Mouse (Mus musculus) CH12.LX (cell line): ENCODE measurements around the gene Tepp. TPM values are rescaled to one million over a fixed set of nuclear protein-coding genes. Genes with fewer than 3 reads are reported as not detected.

ENCODE experiments used
- DNase-seq: peaks from one replicate; pipeline ENCODE4 v3.0.0-alpha.2; 2013; ENCODE audit errors: extremely low read depth
- H3K27ac ChIP-seq: 2 replicates; pipeline ENCODE4 v1.5.1; 2012; ENCODE audit warnings: low read depth, mild to moderate bottlenecking, control low read depth, moderate library complexity; ENCODE audit not compliant: insufficient read depth
- H3K27me3 ChIP-seq: replicated peaks from 2 replicates; pipeline ENCODE3; 2012; ENCODE audit warnings: inconsistent platforms
- H3K36me3 ChIP-seq, 2 experiments: replicated peaks in 1 of 2; 2 replicates each; pipeline versions ENCODE3 to v1.6.1; 2012; ENCODE audit warnings: inconsistent platforms in 1 of 2, low read length in 1 of 2, mild to moderate bottlenecking in 1 of 2, mixed read lengths in 1 of 2, moderate library complexity in 1 of 2; ENCODE audit not compliant: control insufficient read depth in 1 of 2, insufficient read depth in 1 of 2
- H3K4me1 ChIP-seq, 2 experiments: 2 replicates each; pipeline ENCODE4 v1.6.1; 2012; ENCODE audit warnings: inconsistent platforms in 1 of 2, moderate library complexity in 1 of 2; ENCODE audit not compliant: insufficient read depth in 2 of 2, control insufficient read depth in 1 of 2
- H3K4me2 ChIP-seq: 2 replicates; pipeline ENCODE4 v1.6.1; 2012; ENCODE audit warnings: low read depth, mild to moderate bottlenecking, control low read depth; ENCODE audit not compliant: poor library complexity, insufficient read depth, severe bottlenecking
- H3K4me3 ChIP-seq, 3 experiments: fragments of 150-350 bp in 1 of 3; sonication (generic) in 1 of 3; replicated peaks in 1 of 3; 2 replicates each; pipeline versions ENCODE3 to v1.5.1; 2011 to 2012; ENCODE audit warnings: low read depth in 2 of 3, low read length in 2 of 3, mild to moderate bottlenecking in 2 of 3, moderate library complexity in 2 of 3, control low read depth in 1 of 3, improper control_type of control experiment in 1 of 3, inconsistent platforms in 1 of 3, mixed read lengths in 1 of 3; ENCODE audit not compliant: poor library complexity in 1 of 3
- H3K79me2 ChIP-seq: replicated peaks from 2 replicates; pipeline ENCODE4 v1.6.1; 2012; ENCODE audit warnings: mild to moderate bottlenecking, moderate library complexity; ENCODE audit not compliant: control insufficient read depth, poor library complexity, insufficient read depth, severe bottlenecking; ENCODE audit errors: extremely low read depth
- H3K9ac ChIP-seq: 2 replicates; pipeline ENCODE4 v1.6.1; 2012; ENCODE audit warnings: low read depth, mild to moderate bottlenecking, control low read depth, moderate library complexity; ENCODE audit not compliant: insufficient read depth
- H3K9me3 ChIP-seq: replicated peaks from 2 replicates; pipeline ENCODE3; 2012; ENCODE audit warnings: low read length, inconsistent platforms, mixed read lengths
- CHD1 ChIP-seq: IDR thresholded peaks from 2 replicates; pipeline ENCODE4 v1.6.1; 2012; ENCODE audit warnings: low read depth, low read length, improper control_type of control experiment, inconsistent platforms
- CTCF ChIP-seq, 2 experiments: IDR thresholded peaks in 1 of 2; conservative IDR thresholded peaks in 1 of 2; 2 replicates each; pipeline ENCODE4 v1.5.1; 2011 to 2012; ENCODE audit warnings: low read depth in 2 of 2, low read length in 2 of 2, improper control_type of control experiment in 1 of 2, inconsistent platforms in 1 of 2, mild to moderate bottlenecking in 1 of 2, moderate library complexity in 1 of 2
- ELF1 ChIP-seq: IDR thresholded peaks from 2 replicates; pipeline ENCODE4 v1.6.1; 2014; ENCODE audit warnings: low read depth, mild to moderate bottlenecking, inconsistent platforms, low read length, improper control_type of control experiment
- EP300 ChIP-seq: IDR thresholded peaks from 2 replicates; pipeline ENCODE4 v1.6.1; 2011; ENCODE audit warnings: low read length, improper control_type of control experiment
- ETS1 ChIP-seq: conservative IDR thresholded peaks from 2 replicates; pipeline ENCODE4 v1.6.1; 2012; ENCODE audit warnings: low read depth, mild to moderate bottlenecking, inconsistent platforms, low read length, improper control_type of control experiment, moderate library complexity
- GABPA ChIP-seq: IDR thresholded peaks from 2 replicates; pipeline ENCODE4 v1.6.1; 2012; ENCODE audit warnings: low read depth, low read length, improper control_type of control experiment, inconsistent platforms; ENCODE audit not compliant: insufficient replicate concordance
- HCFC1 ChIP-seq: IDR thresholded peaks from 2 replicates; pipeline ENCODE4 v1.6.1; 2012; ENCODE audit warnings: low read depth, mild to moderate bottlenecking, inconsistent platforms, low read length, improper control_type of control experiment
- JUN ChIP-seq: IDR thresholded peaks from 2 replicates; pipeline ENCODE4 v1.6.1; 2011; ENCODE audit warnings: low read depth, mild to moderate bottlenecking, low read length, improper control_type of control experiment, moderate library complexity; ENCODE audit not compliant: insufficient read depth
- JUND ChIP-seq: conservative IDR thresholded peaks from 2 replicates; pipeline ENCODE4 v1.6.1; 2011; ENCODE audit warnings: low read depth, low read length, improper control_type of control experiment
- MAX ChIP-seq: IDR thresholded peaks from 2 replicates; pipeline ENCODE4 v1.6.1; 2011; ENCODE audit warnings: low read length, improper control_type of control experiment
- MAZ ChIP-seq: IDR thresholded peaks from 2 replicates; pipeline ENCODE4 v1.6.1; 2012; ENCODE audit warnings: low read depth, mild to moderate bottlenecking, inconsistent platforms, low read length, improper control_type of control experiment, moderate library complexity
- MEF2A ChIP-seq: IDR thresholded peaks from 2 replicates; pipeline ENCODE4 v1.6.1; 2014; ENCODE audit warnings: low read depth, mild to moderate bottlenecking, inconsistent platforms, low read length, improper control_type of control experiment, borderline replicate concordance
- MXI1 ChIP-seq: IDR thresholded peaks from 2 replicates; pipeline ENCODE4 v1.6.1; 2011; ENCODE audit warnings: mild to moderate bottlenecking, low read depth, low read length, improper control_type of control experiment
- MYC ChIP-seq: IDR thresholded peaks from 2 replicates; pipeline ENCODE4 v1.6.1; 2011; ENCODE audit warnings: low read depth, mild to moderate bottlenecking, improper control_type of control experiment, low read length
- NELFE ChIP-seq: IDR thresholded peaks from 2 replicates; pipeline ENCODE4 v1.6.1; 2011; ENCODE audit warnings: low read depth, low read length, improper control_type of control experiment
- NRF1 ChIP-seq: IDR thresholded peaks from 2 replicates; pipeline ENCODE4 v1.6.1; 2014; ENCODE audit warnings: low read depth, mild to moderate bottlenecking, inconsistent platforms, low read length, improper control_type of control experiment, moderate library complexity
- PAX5 ChIP-seq: IDR thresholded peaks from 2 replicates; pipeline ENCODE4 v1.6.1; 2012; ENCODE audit warnings: low read length, inconsistent platforms, mixed read lengths
- POLR2A ChIP-seq: IDR thresholded peaks from 2 replicates; pipeline ENCODE4 v1.6.1; 2011; ENCODE audit warnings: low read depth, mild to moderate bottlenecking, improper control_type of control experiment, low read length
- RAD21 ChIP-seq: IDR thresholded peaks from 2 replicates; pipeline ENCODE4 v1.6.1; 2011; ENCODE audit warnings: low read depth, mild to moderate bottlenecking, low read length, improper control_type of control experiment, moderate library complexity
- RCOR1 ChIP-seq: conservative IDR thresholded peaks from 2 replicates; pipeline ENCODE4 v1.6.1; 2012; ENCODE audit warnings: low read depth, mild to moderate bottlenecking, inconsistent platforms, low read length, improper control_type of control experiment
- SIN3A ChIP-seq: IDR thresholded peaks from 2 replicates; pipeline ENCODE4 v1.6.1; 2012; ENCODE audit warnings: low read length, improper control_type of control experiment, inconsistent platforms
- SMC3 ChIP-seq: IDR thresholded peaks from 2 replicates; pipeline ENCODE4 v1.6.1; 2011; ENCODE audit warnings: low read depth, low read length, improper control_type of control experiment
- TCF12 ChIP-seq: IDR thresholded peaks from 2 replicates; pipeline ENCODE4 v1.6.1; 2014; ENCODE audit warnings: low read depth, mild to moderate bottlenecking, inconsistent platforms, low read length, improper control_type of control experiment
- UBTF ChIP-seq: IDR thresholded peaks from 2 replicates; pipeline ENCODE4 v1.6.1; 2012; ENCODE audit warnings: low read depth, mild to moderate bottlenecking, inconsistent platforms, low read length, improper control_type of control experiment, moderate library complexity
- USF2 ChIP-seq: conservative IDR thresholded peaks from 2 replicates; pipeline ENCODE4 v1.6.1; 2011; ENCODE audit warnings: low read depth, low read length, improper control_type of control experiment
- ZC3H11A ChIP-seq: IDR thresholded peaks from 2 replicates; pipeline ENCODE4 v1.6.1; 2012; ENCODE audit warnings: low read depth, mild to moderate bottlenecking, inconsistent platforms, low read length, improper control_type of control experiment
- ZKSCAN1 ChIP-seq: IDR thresholded peaks from 2 replicates; pipeline ENCODE4 v1.6.1; 2012; ENCODE audit warnings: low read depth, inconsistent platforms, low read length, improper control_type of control experiment, borderline replicate concordance
- ZMIZ1 ChIP-seq: IDR thresholded peaks from 2 replicates; pipeline ENCODE4 v1.6.1; 2012; ENCODE audit warnings: low read depth, mild to moderate bottlenecking, inconsistent platforms, low read length, improper control_type of control experiment
- dilution Hi-C: fragments of 300-500 bp; cut with MboI; formaldehyde crosslinking; loops from 2 replicates; pipeline ENCODE4 v1.14.3; 2020; ENCODE audit warnings: low sequenced_read_pairs; ENCODE audit not compliant: extremely low pct_unique_long_range_greater_than_20kb, extremely low pct_ligation_motif_present
- in situ Hi-C: fragments of 300-500 bp; cut with MboI; formaldehyde crosslinking; loops from 3 replicates; pipeline ENCODE4 v1.14.3; 2019; ENCODE audit warnings: low sequenced_read_pairs, low pct_ligation_motif_present, low pct_unique_long_range_greater_than_20kb, mixed read lengths
- polyA plus RNA-seq: library from polyadenylated mRNA; unstranded; fragments of >175 nt; gene quantifications from 2 replicates; pipeline ENCODE4 v1.2.1, GENCODE M21; 2012; ENCODE audit warnings: low read depth; ENCODE audit not compliant: insufficient read length
- total RNA-seq, 2 experiments: library from RNA; depleted of rRNA; stranded (reverse); fragments of 300-350 nt in 1 of 2; fragments of >200 nt in 1 of 2; gene quantifications; 2 replicates each; pipeline ENCODE4 v1.2.3; 2012 to 2014

The Tepp gene
- total and polyA plus RNA-seq, 3 experiments: not detected

DNA sequence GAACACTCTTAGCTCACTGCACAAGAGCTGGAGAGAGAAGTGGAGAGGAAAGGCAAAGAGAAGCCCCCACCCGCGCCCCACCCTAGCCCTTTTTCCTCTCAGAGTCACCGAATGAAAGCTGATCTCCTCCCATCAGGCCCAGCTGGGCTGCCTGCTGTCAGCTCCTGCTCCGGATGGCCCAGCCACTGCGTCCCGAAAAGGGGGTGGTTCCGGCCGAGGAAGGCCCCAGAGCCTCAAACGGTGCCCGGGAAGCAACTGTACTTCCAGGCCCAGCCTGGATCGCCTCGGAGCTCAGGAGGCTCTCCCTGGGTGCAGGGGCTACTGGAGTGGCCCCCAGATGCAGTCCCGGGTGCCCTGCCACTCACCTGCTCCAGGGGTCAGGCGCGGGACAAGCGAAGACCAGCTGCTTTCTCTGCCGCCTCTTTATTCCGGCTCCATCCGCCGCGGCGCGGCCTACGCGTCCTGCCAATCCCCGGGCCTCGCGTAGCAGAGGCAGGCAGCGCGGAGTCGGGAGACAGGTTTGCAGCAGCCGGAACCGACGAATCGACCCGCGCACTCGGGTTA lies 20.9 kb downstream of the Tepp start:
- H3K27me3 ChIP-seq: no peaks in the 10 kb centered on the region
- peak; percentile 96; the same call in 1 of the 2 replicates for TF ChIP-seq UBTF
- TF ChIP-seq ZC3H11A: no peak
- peak; percentile 49 for TF ChIP-seq HCFC1
- no peak for TF ChIP-seq MAZ
- no peak for TF ChIP-seq RCOR1
- no peak for TF ChIP-seq MEF2A
- TF ChIP-seq POLR2A: no peak
- no peak for TF ChIP-seq ETS1
- no peak for TF ChIP-seq MYC
- TF ChIP-seq CHD1: no peak
- TF ChIP-seq JUND: no peak
- TF ChIP-seq JUN: no peak
- 0 out of 2 replicates have a peak, but pooled peaks have one; percentile 3 for TF ChIP-seq MXI1
- TF ChIP-seq GABPA: no peak
- no peak for TF ChIP-seq MAX
- no peaks in the 10 kb centered on the region for H3K9me3 ChIP-seq
- peak overlapping the region; percentile 81 for H3K9ac ChIP-seq
- dilution Hi-C loops: no loop called here
- H3K36me3 ChIP-seq: peaks cover 33 to 55% of the 10 kb centered on the region in 2 experiments
- H3K4me1 ChIP-seq: peaks cover 6 to 22% of the 10 kb centered on the region in 2 experiments
- peaks cover 2% of the 10 kb centered on the region; the same call in 1 of the 2 replicates for H3K79me2 ChIP-seq
- peak overlapping the region; percentile 34 for H3K27ac ChIP-seq
- peak; percentile 54 for DNase-seq
- in situ Hi-C loops: loop anchor here (5.0 kb wide), 2 partner anchors 74 to 96 kb away; no protein-coding TSS in a partner anchor
- H3K4me2 ChIP-seq: peak overlapping the region; percentile 88
- peak overlapping the region; percentile 71 to 90 (median 80) for H3K4me3 ChIP-seq

DNA sequence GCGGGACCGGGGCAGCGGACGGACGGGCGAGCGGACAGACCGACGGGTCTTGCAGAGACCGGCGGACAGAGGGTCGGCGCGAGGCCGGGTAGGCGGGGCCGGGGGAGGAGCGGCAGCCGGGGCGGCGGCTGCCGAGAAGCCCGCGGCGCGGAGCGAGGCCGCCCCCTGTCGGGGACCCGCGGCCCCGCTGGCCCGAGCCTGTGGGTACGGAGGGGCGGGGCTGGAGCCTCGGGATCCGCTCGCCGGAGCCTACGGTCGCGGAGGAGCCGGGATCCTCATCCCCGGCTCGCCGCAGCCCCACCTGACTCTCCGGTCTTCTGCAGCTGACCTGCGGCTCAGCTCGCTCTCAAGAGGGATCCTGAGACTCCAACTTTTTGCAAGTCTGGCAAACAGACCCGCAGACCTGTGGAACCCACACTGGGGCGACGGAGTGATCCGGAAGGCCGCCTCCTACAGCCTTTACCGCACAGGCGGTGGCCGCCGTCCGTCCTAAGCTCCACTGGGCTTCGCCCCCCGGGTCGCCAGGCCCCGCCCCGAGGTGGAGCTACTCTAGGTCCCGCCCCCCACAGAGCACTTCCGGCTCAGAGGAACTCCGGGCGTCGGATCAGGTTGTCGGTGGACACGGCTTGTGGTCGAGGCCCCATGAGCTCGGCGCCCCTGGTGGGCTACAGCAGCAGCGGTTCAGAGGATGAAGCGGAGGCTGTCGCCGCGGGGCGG lies 21.5 kb downstream of the Tepp start, which contains the start of the genes Zfp319 and Usb1:
Gene Zfp319 (minus strand): TSS at position 231 of the 717 bp plus-strand sequence.
Gene Usb1 (plus strand): TSS at position 565 of the 717 bp plus-strand sequence.
- peaks cover 6 to 22% of the 10 kb centered on the region in 2 experiments for H3K4me1 ChIP-seq
- in situ Hi-C loops: loop anchor here (5.0 kb wide), 2 partner anchors 75 to 95 kb away; no protein-coding TSS in a partner anchor
- dilution Hi-C loops: no loop called here

More for the DNA sequence above, 21.5 kb downstream of the Tepp start, which contains the start of the genes Zfp319 and Usb1:
- Histone ChIP-seq H3K79me2 (peaks cover 2% of the 10 kb centered on the region; the same call in 1 of the 2 replicates), H3K4me3 (peak within 1 kb of the TSS; percentile 80 to 90 (median 83)), H3K4me2 (peak within 1 kb of the TSS; percentile 88), H3K9me3 (no peaks in the 10 kb centered on the region), H3K36me3 (peaks cover 27 to 52% of the 10 kb centered on the region in 2 experiments), H3K27me3 (no peaks in the 10 kb centered on the region), H3K9ac (peak within 1 kb of the TSS; percentile 81), H3K27ac (peak within 1 kb of the TSS; percentile 64)
- peak; percentile 10; the same call in 1 of the 2 replicates for TF ChIP-seq EP300
- TF ChIP-seq CTCF (conservative IDR thresholded peaks at IDR 0.05 in 1 of 2, IDR thresholded peaks at IDR 0.05 in 1 of 2; ENCODE audit: low read depth in 2 of 2, low read length in 2 of 2): peak in 1 of 2 experiments; percentile 73; a peak in 2 of 4 replicates
- no peak for TF ChIP-seq PAX5
- TF ChIP-seq SMC3: peak; percentile 38; the same call in 1 of the 2 replicates
- no peak; the same call in 1 of the 2 replicates for TF ChIP-seq ZMIZ1
- peak; percentile 90 for TF ChIP-seq ELF1
- no peak for TF ChIP-seq USF2
- peak; percentile 13; the same call in 1 of the 2 replicates for TF ChIP-seq MAX
- peak; percentile 25; the same call in 1 of the 2 replicates for TF ChIP-seq MXI1
- TF ChIP-seq NRF1: 0 out of 2 replicates have a peak, but pooled peaks have one; percentile 16
- TF ChIP-seq NELFE: peak; percentile 87
- TF ChIP-seq UBTF: peak; percentile 64
- no peak for TF ChIP-seq JUN
- TF ChIP-seq TCF12: peak; percentile 53
- no peak for TF ChIP-seq ZKSCAN1
- TF ChIP-seq MEF2A: peak; percentile 37; the same call in 1 of the 2 replicates
- TF ChIP-seq RAD21: peak; percentile 64
- TF ChIP-seq POLR2A: peak; percentile 95
- TF ChIP-seq HCFC1: peak; percentile 71
- TF ChIP-seq SIN3A: no peak
- peak; percentile 93 for DNase-seq
